Mouse (Mus musculus): Measurements from ENCODE around the gene Usp10. TPM values are rescaled to one million over a fixed set of nuclear protein-coding genes. Genes with fewer than 3 reads are reported as not detected.

Gene Usp10
- polyA plus RNA-seq (2012; ENCODE audit: insufficient read depth, insufficient read length, low replicate concordance, missing spikeins) = not detected in 2 replicates

GRCm38 (mm10) chr8:119909944-119910546 lies at the start of gene Usp10:
Gene Usp10 (plus strand): TSS chr8:119910360.
- WGBS = 19% methylated on average over 13 of the region's 13 CpGs
- Histone ChIP-seq H3K4me3 (ENCODE audit: insufficient read depth, low read depth, low read length) (peak within 1 kb of the TSS; percentile 94), H3K4me1 (ENCODE audit: control insufficient read depth, insufficient read depth, low read length) (peaks cover 8% of the 10 kb centered on the region), H3K27ac (ENCODE audit: insufficient read depth, low read depth, low read length) (peak within 1 kb of the TSS; percentile 85)
- TF ChIP-seq CTCF (IDR thresholded peaks at IDR 0.05; ENCODE audit: insufficient read depth, low read depth, low read length) (no peak), POLR2A (IDR thresholded peaks at IDR 0.05; ENCODE audit: insufficient read depth, low read depth, low read length) (no peak)

- TF ChIP-seq CTCF (IDR thresholded peaks at IDR 0.05; ENCODE audit: insufficient read depth, low read depth, low read length) (no peak), POLR2A (IDR thresholded peaks at IDR 0.05; ENCODE audit: insufficient read depth, low read depth, low read length) (peak; percentile 67)
- under 1% methylated on average over 35 of the region's 35 CpGs for WGBS
- peak within 1 kb of the TSS; percentile 91 for H3K4me3 ChIP-seq (ENCODE audit: insufficient read depth, low read depth, low read length)
- H3K4me1 ChIP-seq (ENCODE audit: control insufficient read depth, insufficient read depth, low read length) = peaks cover 10% of the 10 kb centered on the region
- H3K27ac ChIP-seq (ENCODE audit: insufficient read depth, low read depth, low read length) = no peak within 1 kb of the TSS
Observed at GRCm38 (mm10) chr8:119861706-119862389, 48.3 kb upstream of the Usp10 start, which contains the start of gene Klhl36. Gene Klhl36 (plus strand): TSS chr8:119862266.

- TF ChIP-seq CTCF (IDR thresholded peaks at IDR 0.05; ENCODE audit: insufficient read depth, low read depth, low read length) (no peak), POLR2A (IDR thresholded peaks at IDR 0.05; ENCODE audit: insufficient read depth, low read depth, low read length) (no peak; the same call in none of the 2 replicates)
- peak overlapping the region; percentile 91 for H3K4me3 ChIP-seq (ENCODE audit: insufficient read depth, low read depth, low read length)
- WGBS = 0% methylated on average over 19 of the region's 19 CpGs
- peaks cover 10% of the 10 kb centered on the region for H3K4me1 ChIP-seq (ENCODE audit: control insufficient read depth, insufficient read depth, low read length)
- H3K27ac ChIP-seq (ENCODE audit: insufficient read depth, low read depth, low read length) = no peak overlapping the region
Observed at GRCm38 (mm10) chr8:119862390-119862734, 47.8 kb upstream of the Usp10 start.

GRCm38 (mm10) chr8:119862749-119863148 lies 47.4 kb upstream of the Usp10 start:
- Histone ChIP-seq H3K27ac (ENCODE audit: insufficient read depth, low read depth, low read length) (no peak overlapping the region), H3K4me3 (ENCODE audit: insufficient read depth, low read depth, low read length) (peak overlapping the region; percentile 91), H3K4me1 (ENCODE audit: control insufficient read depth, insufficient read depth, low read length) (peaks cover 10% of the 10 kb centered on the region)
- 11% methylated on average over 6 of the region's 6 CpGs for WGBS
- TF ChIP-seq POLR2A (IDR thresholded peaks at IDR 0.05; ENCODE audit: insufficient read depth, low read depth, low read length) (no peak), CTCF (IDR thresholded peaks at IDR 0.05; ENCODE audit: insufficient read depth, low read depth, low read length) (no peak)

- no peaks in the 10 kb centered on the region for H3K4me1 ChIP-seq (ENCODE audit: control insufficient read depth, insufficient read depth, low read length)
- H3K27ac ChIP-seq (ENCODE audit: insufficient read depth, low read depth, low read length) = no peak overlapping the region
- TF ChIP-seq POLR2A (IDR thresholded peaks at IDR 0.05; ENCODE audit: insufficient read depth, low read depth, low read length) (no peak), CTCF (IDR thresholded peaks at IDR 0.05; ENCODE audit: insufficient read depth, low read depth, low read length) (no peak)
- H3K4me3 ChIP-seq (ENCODE audit: insufficient read depth, low read depth, low read length) = no peak overlapping the region
- WGBS = 87% methylated on average over 20 of the region's 20 CpGs
Observed at GRCm38 (mm10) chr8:119869616-119870015, 40.5 kb upstream of the Usp10 start.

GRCm38 (mm10) chr8:119873181-119873580 lies 37.0 kb upstream of the Usp10 start:
- Histone ChIP-seq H3K27ac (ENCODE audit: insufficient read depth, low read depth, low read length) (no peak overlapping the region), H3K4me3 (ENCODE audit: insufficient read depth, low read depth, low read length) (no peak overlapping the region), H3K4me1 (ENCODE audit: control insufficient read depth, insufficient read depth, low read length) (no peaks in the 10 kb centered on the region)
- 97% methylated on average over 1 of the region's 1 CpGs for WGBS
- TF ChIP-seq POLR2A (IDR thresholded peaks at IDR 0.05; ENCODE audit: insufficient read depth, low read depth, low read length) (no peak), CTCF (IDR thresholded peaks at IDR 0.05; ENCODE audit: insufficient read depth, low read depth, low read length) (no peak)

- no peak overlapping the region for H3K27ac ChIP-seq (ENCODE audit: insufficient read depth, low read depth, low read length)
- H3K4me3 ChIP-seq (ENCODE audit: insufficient read depth, low read depth, low read length) = no peak overlapping the region
- WGBS = 72% methylated on average over 6 of the region's 6 CpGs
- peaks cover 8% of the 10 kb centered on the region for H3K4me1 ChIP-seq (ENCODE audit: control insufficient read depth, insufficient read depth, low read length)
- no peak for TF ChIP-seq CTCF (IDR thresholded peaks at IDR 0.05; ENCODE audit: insufficient read depth, low read depth, low read length)
- no peak for TF ChIP-seq POLR2A (IDR thresholded peaks at IDR 0.05; ENCODE audit: insufficient read depth, low read depth, low read length)
Observed at GRCm38 (mm10) chr8:119881301-119881700, 28.9 kb upstream of the Usp10 start.

GRCm38 (mm10) chr8:119881917-119882316 lies 28.2 kb upstream of the Usp10 start:
- peaks cover 8% of the 10 kb centered on the region for H3K4me1 ChIP-seq (ENCODE audit: control insufficient read depth, insufficient read depth, low read length)
- WGBS = 85% methylated on average over 8 of the region's 8 CpGs
- TF ChIP-seq POLR2A (IDR thresholded peaks at IDR 0.05; ENCODE audit: insufficient read depth, low read depth, low read length) (no peak), CTCF (IDR thresholded peaks at IDR 0.05; ENCODE audit: insufficient read depth, low read depth, low read length) (no peak)
- H3K4me3 ChIP-seq (ENCODE audit: insufficient read depth, low read depth, low read length) = no peak overlapping the region
- no peak overlapping the region for H3K27ac ChIP-seq (ENCODE audit: insufficient read depth, low read depth, low read length)

- no peak for TF ChIP-seq CTCF (IDR thresholded peaks at IDR 0.05; ENCODE audit: insufficient read depth, low read depth, low read length)
- no peak for TF ChIP-seq POLR2A (IDR thresholded peaks at IDR 0.05; ENCODE audit: insufficient read depth, low read depth, low read length)
- WGBS = 96% methylated on average over 7 of the region's 7 CpGs
- no peak overlapping the region for H3K27ac ChIP-seq (ENCODE audit: insufficient read depth, low read depth, low read length)
Observed at GRCm38 (mm10) chr8:119883281-119883680, 26.9 kb upstream of the Usp10 start.

More at GRCm38 (mm10) chr8:119883281-119883680, 26.9 kb upstream of the Usp10 start:
- Histone ChIP-seq H3K4me1 (ENCODE audit: control insufficient read depth, insufficient read depth, low read length) (peaks cover 8% of the 10 kb centered on the region), H3K4me3 (ENCODE audit: insufficient read depth, low read depth, low read length) (no peak overlapping the region)
